Mouse (Mus musculus): ENCODE measurements at regions not wholly inside any gene's neighbourhood (a gene's known extent, or its start where the extent isn't known, plus 50 kb on each side); places are given as distances from the start of the nearest gene placed in this dataset.
"Not testable (repeated sequence)": the region's sequence is repeated elsewhere in the genome, so short reads cannot be mapped to it uniquely, and the experiment has no call there.

- no peak for DNase-seq (ENCODE audit: low read depth)
Observed at GRCm38 (mm10) chr1:47646681-47647080, 754.0 kb upstream of the Slc39a10 start.

DNA sequence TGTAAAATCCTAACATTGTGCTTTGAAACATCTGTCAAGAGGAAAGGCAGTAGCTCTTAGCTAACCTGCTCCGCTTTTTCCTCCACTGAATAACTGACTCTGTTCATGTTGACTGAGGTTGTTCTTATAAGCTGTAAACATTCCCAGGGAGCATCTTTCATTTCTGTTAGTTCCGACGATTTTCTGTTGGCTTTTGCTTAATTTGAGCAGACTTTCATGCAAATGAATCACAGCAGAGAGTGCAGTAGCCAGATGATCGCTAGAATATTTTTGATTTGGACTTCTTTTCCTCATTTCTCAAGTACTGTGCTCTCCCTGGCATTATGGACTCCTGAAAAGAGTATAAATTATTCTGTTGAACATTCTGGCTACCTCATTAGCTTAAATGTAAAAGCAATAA, 713.9 kb upstream of the Slc39a10 start:
- no peak for DNase-seq (ENCODE audit: low read depth)

DNA sequence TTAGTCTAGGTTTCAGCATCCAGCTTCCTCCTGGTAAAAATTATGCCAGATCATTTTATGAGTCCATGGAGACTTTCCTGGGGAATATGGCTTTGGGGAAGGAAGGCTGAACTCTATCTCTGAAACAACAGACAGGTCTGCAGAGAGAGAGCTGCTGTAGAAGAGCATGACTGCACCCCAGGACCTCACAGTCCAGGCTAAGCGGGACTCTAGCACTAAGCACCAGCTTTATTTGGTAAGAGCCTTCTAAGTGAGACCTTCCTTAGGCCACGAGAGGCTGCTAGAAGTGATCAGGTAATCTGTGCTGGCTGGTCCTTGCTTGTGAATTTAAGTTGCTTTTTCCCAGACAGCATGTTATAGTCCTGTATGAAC, 711.3 kb upstream of the Slc39a10 start:
- DNase-seq (ENCODE audit: low read depth), result no peak

- no peak for DNase-seq (ENCODE audit: low read depth)
Observed at GRCm38 (mm10) chr1:47603294-47603988, 710.8 kb upstream of the Slc39a10 start.

- not testable (repeated sequence) for DNase-seq (ENCODE audit: low read depth)
Observed at GRCm38 (mm10) chr1:47593641-47594040, 701.0 kb upstream of the Slc39a10 start.

DNA sequence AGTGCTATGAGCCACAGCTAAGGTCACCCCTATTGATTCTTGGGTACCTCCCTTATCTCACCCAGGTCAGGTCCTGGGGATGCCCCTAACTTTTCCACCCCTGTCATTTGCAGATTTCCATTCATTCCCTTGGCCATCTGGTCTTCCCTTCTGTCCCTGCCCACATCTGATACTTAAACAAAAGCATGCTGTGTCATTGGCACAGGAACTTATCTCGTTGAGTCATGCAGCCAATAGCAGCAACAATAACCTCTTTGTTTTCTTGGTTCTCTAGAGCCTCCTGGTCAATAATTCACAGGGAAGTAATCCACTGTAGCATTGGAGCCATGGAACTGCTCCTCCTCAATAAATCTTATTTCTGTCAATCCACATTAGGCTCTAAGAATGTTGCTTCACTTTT, 653.0 kb upstream of the Slc39a10 start:
- DNase-seq (ENCODE audit: low read depth), result no peak

DNA sequence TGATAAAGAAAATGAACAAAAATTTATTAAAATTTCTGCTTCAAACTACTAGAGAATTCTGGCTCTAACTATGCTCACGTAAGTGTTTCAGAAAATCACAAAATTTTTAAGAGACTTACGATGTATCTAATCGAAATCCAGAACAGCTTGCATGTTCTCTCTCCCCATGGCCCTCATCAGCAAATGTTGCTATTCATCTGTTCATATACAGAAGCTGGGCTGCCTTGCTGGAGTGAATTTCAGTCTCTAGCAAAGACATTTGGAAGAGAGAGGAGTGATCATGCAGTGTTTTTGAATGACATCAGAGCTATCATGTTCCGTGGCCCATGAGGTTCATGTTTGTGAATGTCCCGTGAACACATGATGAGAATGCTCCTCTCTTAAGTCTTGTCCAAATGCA, 618.8 kb upstream of the Slc39a10 start:
- DNase-seq (ENCODE audit: low read depth), result no peak

- no peak for DNase-seq (ENCODE audit: low read depth)
Observed at GRCm38 (mm10) chr1:47507801-47508200, 615.1 kb upstream of the Slc39a10 start.

DNA sequence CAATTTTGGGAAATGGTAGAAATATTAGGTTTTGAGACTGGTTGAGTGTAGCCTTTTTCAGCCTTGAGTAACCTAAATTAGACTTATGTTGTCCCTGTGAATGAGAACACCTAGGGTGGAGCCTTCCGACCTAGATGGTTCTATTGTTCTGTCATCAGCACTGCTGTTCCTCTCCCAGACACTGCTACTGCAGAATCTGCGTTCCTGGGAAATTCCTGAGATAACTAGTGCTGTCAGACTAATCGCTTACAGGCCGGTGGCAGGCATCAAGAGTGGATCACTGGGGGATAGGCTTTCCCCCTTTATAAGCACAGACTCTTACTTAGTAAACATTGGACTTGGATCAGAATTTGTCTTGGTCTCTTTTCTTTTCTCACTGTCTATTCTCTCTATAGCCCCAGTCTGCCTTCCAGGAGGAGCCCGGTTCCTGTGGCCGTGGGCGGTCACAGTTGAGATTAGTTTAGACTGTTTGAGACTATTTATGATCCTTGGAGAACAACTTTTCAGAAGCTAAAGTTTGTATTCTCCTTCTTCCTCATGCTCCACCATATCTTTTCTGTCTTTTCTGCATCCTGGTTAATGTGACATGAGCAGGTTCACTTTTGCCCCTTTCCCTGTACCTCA, 596.0 kb upstream of the Slc39a10 start:
- DNase-seq (ENCODE audit: low read depth), result no peak

- no peak for DNase-seq (ENCODE audit: low read depth)
Observed at GRCm38 (mm10) chr1:47486087-47486486, 593.4 kb upstream of the Slc39a10 start.

DNA sequence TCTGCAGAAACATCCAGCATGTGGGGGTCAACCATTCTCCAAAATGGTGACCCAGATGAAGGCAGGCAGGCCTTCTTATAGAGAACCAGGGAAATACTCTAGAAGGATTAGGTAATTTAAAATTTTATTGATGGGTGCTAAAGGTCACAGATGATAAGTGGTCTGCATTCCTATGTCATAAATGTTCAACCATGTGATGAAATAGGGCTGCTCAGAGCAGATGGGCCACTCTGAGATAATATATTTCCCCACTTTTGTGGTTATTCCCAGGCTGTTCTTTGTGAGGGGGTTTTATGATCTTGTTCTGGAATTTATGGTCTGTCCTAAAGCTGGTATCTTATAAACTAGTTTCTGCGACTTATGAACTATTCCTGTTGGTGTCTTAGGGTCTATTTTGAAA, 586.4 kb upstream of the Slc39a10 start:
- no peak for DNase-seq (ENCODE audit: low read depth)

- no peak for DNase-seq (ENCODE audit: low read depth)
Observed at GRCm38 (mm10) chr1:47466573-47467253, 574.1 kb upstream of the Slc39a10 start.

- DNase-seq (ENCODE audit: low read depth), result no peak
Observed at GRCm38 (mm10) chr1:47448737-47449489, 556.3 kb upstream of the Slc39a10 start.

DNA sequence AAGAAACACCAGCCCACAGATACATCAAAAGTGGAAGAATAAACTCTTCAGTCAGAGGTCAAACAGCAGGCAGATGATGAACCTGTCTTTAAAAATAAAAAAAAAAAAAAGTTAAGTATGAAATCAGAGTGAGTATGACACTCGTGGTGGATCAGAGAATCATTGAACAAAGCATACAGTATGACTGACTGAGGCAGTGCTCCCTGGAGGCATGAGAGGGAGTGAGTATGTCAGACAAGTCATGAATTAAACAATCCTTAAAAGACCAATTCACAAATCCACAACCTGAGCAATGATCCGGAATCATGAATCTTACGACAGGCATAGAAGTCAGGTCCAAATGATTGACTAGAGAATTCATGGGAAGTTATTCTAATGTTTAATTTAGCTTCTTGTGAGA, 555.4 kb upstream of the Slc39a10 start:
- DNase-seq (ENCODE audit: low read depth), result no peak

DNA sequence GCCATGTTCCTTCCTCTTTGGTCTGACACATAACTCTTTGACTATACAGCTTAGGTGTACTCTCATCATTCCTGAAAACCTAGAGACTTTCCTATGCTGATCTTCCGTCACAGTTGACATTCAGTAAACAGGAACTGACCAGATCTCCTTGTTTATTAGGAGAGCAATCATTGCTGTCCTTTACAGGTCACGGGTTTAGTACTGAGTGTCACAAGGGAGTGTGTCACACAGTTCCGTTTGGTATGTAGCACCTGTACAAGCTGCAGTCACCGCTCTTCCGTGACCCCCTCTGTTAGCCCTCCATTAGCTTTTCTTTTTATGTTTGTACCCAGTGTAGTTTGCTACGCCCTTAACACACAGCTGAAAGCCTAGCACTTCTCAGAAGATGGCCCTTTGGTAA, 553.4 kb upstream of the Slc39a10 start:
- no peak for DNase-seq (ENCODE audit: low read depth)

GRCm38 (mm10) chr1:47432829-47433228, 540.2 kb upstream of the Slc39a10 start:
- no peak for DNase-seq (ENCODE audit: low read depth)

GRCm38 (mm10) chr1:47405164-47405563, 512.5 kb upstream of the Slc39a10 start:
- DNase-seq (ENCODE audit: low read depth), result no peak

GRCm38 (mm10) chr1:47386579-47386978, 493.9 kb upstream of the Slc39a10 start:
- DNase-seq (ENCODE audit: low read depth), result no peak

- DNase-seq (ENCODE audit: low read depth), result no peak
Observed at GRCm38 (mm10) chr1:47378795-47379194, 486.1 kb upstream of the Slc39a10 start.

GRCm38 (mm10) chr1:47339718-47340439, 447.2 kb upstream of the Slc39a10 start:
- no peak for DNase-seq (ENCODE audit: low read depth)

DNA sequence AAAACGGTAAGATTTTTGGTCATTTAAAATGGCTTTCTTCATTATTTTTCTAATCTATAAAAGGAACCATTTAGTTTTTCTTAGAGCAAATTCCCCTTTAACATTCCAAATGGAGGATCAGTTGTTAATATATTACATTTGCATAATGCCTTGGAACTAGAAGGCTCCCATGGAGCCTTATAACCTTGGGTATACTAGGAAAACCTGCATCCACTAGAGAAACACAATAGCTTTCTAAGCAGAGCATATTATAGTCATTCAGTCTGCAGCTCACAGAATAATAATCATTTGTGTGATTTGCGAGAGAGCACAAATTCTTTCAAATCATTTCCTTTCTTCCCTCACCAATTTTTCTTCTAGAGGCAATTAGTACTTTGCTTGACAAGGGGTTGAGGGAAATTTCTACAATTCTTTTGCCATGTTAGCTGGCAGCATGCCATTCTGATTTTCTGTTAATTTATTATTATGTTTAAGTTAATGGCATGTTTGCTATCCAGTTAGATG, 418.0 kb upstream of the Slc39a10 start:
- DNase-seq (ENCODE audit: low read depth), result no peak

- DNase-seq (ENCODE audit: low read depth), result no peak
Observed at GRCm38 (mm10) chr1:47306961-47307360, 414.3 kb upstream of the Slc39a10 start.
